In the genomic region with DNA sequence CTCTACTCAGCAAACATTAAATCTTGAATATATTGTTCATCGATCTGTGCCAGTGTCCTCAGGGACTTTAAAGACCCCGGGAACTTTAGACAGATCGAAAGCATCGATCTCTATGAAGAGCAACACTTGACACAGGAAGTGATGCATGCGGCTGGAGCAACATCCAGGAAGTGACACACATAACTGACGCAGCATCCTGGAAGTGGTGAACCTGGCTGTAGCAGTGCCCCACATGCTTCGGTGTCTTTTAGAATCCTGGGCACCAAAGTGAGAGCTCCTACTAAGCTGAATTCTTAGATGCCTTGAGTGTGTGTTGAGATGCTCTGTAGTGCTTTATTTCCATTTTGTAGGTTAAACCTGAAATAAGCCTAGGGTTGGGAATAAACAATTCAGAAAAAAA, we compare ENCODE assay signal across 37 mouse cellular contexts. TPM values are rescaled to one million over a fixed set of nuclear protein-coding genes. Genes with fewer than 3 reads are reported as not detected.
"Had no signal": no experiment of that assay in that cellular context is flagged by ENCODE, and none has a peak within 500 bp of the region (broad histone marks: within the 10 kb centered on the region; RNA-seq: fewer than 3 reads in every experiment).

No protein-coding gene starts in this region.

- H3K4me1 ChIP-seq: heart, embryonic 13.5 days; hindbrain, embryonic 10.5 days; hindbrain, embryonic 12.5 days; intestine, embryonic 15.5 days; limb, embryonic 13.5 days; limb, embryonic 15.5 days; liver, embryonic 12.5 days had no signal

- H3K27ac ChIP-seq: heart, adult 2 months; heart, embryonic 13.5 days; heart, embryonic 15.5 days; hindbrain, embryonic 10.5 days; hindbrain, embryonic 12.5 days; hindbrain, embryonic 14.5 days; intestine, embryonic 15.5 days; layer of hippocampus, adult 2 months; left cerebral cortex, adult 2 months; limb, embryonic 13.5 days; limb, embryonic 15.5 days; liver, embryonic 12.5 days had no signal

- H3K4me3 ChIP-seq: heart, adult 2 months; heart, embryonic 13.5 days; heart, embryonic 15.5 days; hindbrain, embryonic 10.5 days; hindbrain, embryonic 12.5 days; intestine, embryonic 15.5 days; layer of hippocampus, adult 2 months; left cerebral cortex, adult 2 months; limb, embryonic 13.5 days; limb, embryonic 15.5 days; liver, embryonic 12.5 days had no signal

- DNase-seq: gastrocnemius, postnatal 10 days; gastrocnemius, postnatal 25 days; heart, adult 11 months; heart, adult 2 months; heart, postnatal 14 days; heart, postnatal 36 days; kidney, adult 18-20 months; kidney, adult 8-10 months; kidney, postnatal 10 days; kidney, postnatal 25 days; kidney, postnatal 4 days; left cerebral cortex, postnatal 4 days had no signal

- H3K4me2 ChIP-seq: heart, embryonic 11.5 days; heart, embryonic 13.5 days; heart, embryonic 15.5 days; hindbrain, embryonic 12.5 days; hindbrain, embryonic 14.5 days; intestine, embryonic 15.5 days; limb, embryonic 13.5 days; limb, embryonic 15.5 days; liver, embryonic 12.5 days had no signal

- H3K36me3 ChIP-seq: heart, embryonic 13.5 days; heart, embryonic 15.5 days; hindbrain, embryonic 10.5 days; hindbrain, embryonic 12.5 days; intestine, embryonic 15.5 days; limb, embryonic 13.5 days; limb, embryonic 15.5 days; liver, embryonic 12.5 days had no signal

- ATAC-seq: hindbrain, embryonic 16.5 days; inflammation-experienced regulatory T-cells, adult 6 months; intestine, embryonic 15.5 days; intestine, postnatal 0 days; liver, embryonic 12.5 days had no signal

- H3K27me3 ChIP-seq: heart, embryonic 13.5 days; heart, embryonic 15.5 days; hindbrain, embryonic 12.5 days; intestine, embryonic 15.5 days; limb, embryonic 13.5 days; limb, embryonic 15.5 days; liver, embryonic 12.5 days had no signal

- H3K9ac ChIP-seq: heart, embryonic 13.5 days; heart, embryonic 15.5 days; hindbrain, embryonic 12.5 days; hindbrain, embryonic 14.5 days; intestine, embryonic 15.5 days; limb, embryonic 13.5 days; limb, embryonic 15.5 days; liver, embryonic 12.5 days had no signal

- H3K9me3 ChIP-seq: heart, embryonic 13.5 days; heart, embryonic 15.5 days; hindbrain, embryonic 10.5 days; hindbrain, embryonic 12.5 days; intestine, embryonic 15.5 days; limb, embryonic 13.5 days; limb, embryonic 15.5 days; liver, embryonic 12.5 days had no signal

RNA-seq across cellular contexts. Expression of gene Mepe, which starts 59.4 kb away (rescaled TPM):
- total RNA-seq: gastrocnemius, postnatal 25 days; gastrocnemius, postnatal 4 days; heart, adult 2 months; heart, postnatal 14 days; heart, postnatal 36 days; layer of hippocampus, adult 2 months; layer of hippocampus, postnatal 10 days; layer of hippocampus, postnatal 25 days; left cerebral cortex, adult 2 months; left cerebral cortex, postnatal 25 days; left cerebral cortex, postnatal 4 days; liver, adult 2 months had no signal
- polyA plus RNA-seq: frontal cortex, adult 2 months; heart, adult 2 months; heart, embryonic 11.5 days; heart, embryonic 13.5 days; heart, embryonic 15.5 days; heart, postnatal 0 days; hindbrain, embryonic 10.5 days; hindbrain, embryonic 12.5 days; hindbrain, embryonic 14.5 days; hindbrain, embryonic 16.5 days; inflammation-experienced regulatory T-cells, adult 6 months; intestine, embryonic 15.5 days; intestine, postnatal 0 days; kidney, embryonic 14.5 days; kidney, embryonic 16.5 days; limb, embryonic 11.5 days; limb, embryonic 13.5 days; liver, adult 2 months; liver, embryonic 12.5 days had no signal
